Mouse (Mus musculus): Measurements from ENCODE around the gene Ocel1.

Ocel1 gene

GRCm38 (mm10) chr8:71404011-71404410, 32.9 kb downstream of the Ocel1 start:
- DNase-seq (ENCODE audit: low spot score): no peak

GRCm38 (mm10) chr8:71404951-71405351, 33.9 kb downstream of the Ocel1 start:
- DNase-seq (ENCODE audit: low spot score): no peak

GRCm38 (mm10) chr8:71405401-71406098, 34.5 kb downstream of the Ocel1 start, which contains the start of gene Ankle1:
Gene Ankle1, plus strand, starts transcription at chr8:71406010.
- DNase-seq (ENCODE audit: low spot score): peak; percentile 97

- DNase-seq (ENCODE audit: low spot score): peak; percentile 88
These were observed 35.3 kb downstream of the Ocel1 start for GRCm38 (mm10) chr8:71406099-71407015.

- DNase-seq (ENCODE audit: low spot score): no peak
These were observed 36.3 kb downstream of the Ocel1 start for GRCm38 (mm10) chr8:71407441-71407840.

GRCm38 (mm10) chr8:71408231-71408630, 37.1 kb downstream of the Ocel1 start:
- no peak for DNase-seq (ENCODE audit: low spot score)

- no peak for DNase-seq (ENCODE audit: low spot score)
These were observed 40.6 kb downstream of the Ocel1 start for GRCm38 (mm10) chr8:71411535-71412273.

- no peak for DNase-seq (ENCODE audit: low spot score)
These were observed 51.0 kb downstream of the Ocel1 start for GRCm38 (mm10) chr8:71422121-71422520.

Measured in embryo, embryonic 10.5 days (tissue).